Mouse (Mus musculus) cerebellum, adult 2 months (tissue): ENCODE measurements around the gene Me3.

Experiments
- CTCF ChIP-seq: fragments of 200-500 bp; IDR thresholded peaks from 2 replicates; pipeline ENCODE4 v1.5.1; 2011; ENCODE audit warnings: low read depth, mild to moderate bottlenecking, control low read depth, low read length, moderate library complexity, borderline replicate concordance; ENCODE audit not compliant: insufficient read depth
- POLR2A ChIP-seq: fragments of 200-500 bp; IDR thresholded peaks from 2 replicates; pipeline ENCODE4 v1.6.1; 2011; ENCODE audit warnings: low read length, control low read depth, borderline replicate concordance; ENCODE audit not compliant: insufficient read depth

DNA sequence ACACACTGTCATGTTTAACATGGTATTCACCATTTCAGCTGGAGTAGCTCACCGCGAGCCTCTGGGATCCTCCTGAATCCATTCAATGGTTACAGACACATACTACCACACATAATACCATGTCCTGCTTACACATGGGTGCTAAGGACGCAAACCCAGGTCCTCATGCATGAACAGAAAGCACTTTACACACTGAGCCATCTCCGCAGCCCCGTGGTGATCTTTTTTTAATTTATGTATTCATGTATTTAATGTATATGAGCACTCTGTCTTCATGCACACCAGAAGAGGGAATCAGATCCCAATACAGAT lies 210.2 kb downstream of the Me3 start:
- TF ChIP-seq POLR2A (no peak), CTCF (no peak)
